7 mouse cellular contexts compared by ENCODE assay signal in genomic region chr9:57073790-57074094, GRCm38 (mm10). TPM values are rescaled to one million over a fixed set of nuclear protein-coding genes. Genes with fewer than 3 reads are reported as not detected.
DNase-seq lines count a peak whose midpoint lies in the region; ATAC-seq and TF ChIP-seq lines count a peak whose summit lies in the region.

No protein-coding gene starts in this region.

- H3K4me2 ChIP-seq in lung, embryonic 15.5 days, result peak overlapping the region; percentile 84
- H3K4me2 ChIP-seq in limb, embryonic 11.5 days (ENCODE audit: low read depth, severe bottlenecking), result peak overlapping the region; percentile 73

- peak overlapping the region; percentile 83 for H3K4me3 ChIP-seq in lung, embryonic 15.5 days
- peak overlapping the region; percentile 81 for H3K4me3 ChIP-seq in embryonic fibroblast, embryonic 13.5 days (ENCODE audit: insufficient read depth, low read length)
- peak overlapping the region; percentile 94 for H3K4me3 ChIP-seq in limb, embryonic 11.5 days (ENCODE audit: low read depth, low read length)
- H3K4me3 ChIP-seq in olfactory bulb, adult 2 months (ENCODE audit: insufficient read depth, low read depth, low read length), result peak overlapping the region; percentile 60

- intact Hi-C loops in left cerebral cortex, postnatal 4 days (cut with DNase I), result no loop called here

- peak overlapping the region; percentile 60 for H3K9ac ChIP-seq in lung, embryonic 15.5 days
- H3K9ac ChIP-seq in limb, embryonic 11.5 days (ENCODE audit: low read length), result peak overlapping the region; percentile 82

- H3K36me3 ChIP-seq in lung, embryonic 15.5 days, result no peaks in the 10 kb centered on the region
- H3K36me3 ChIP-seq in limb, embryonic 11.5 days (ENCODE audit: control insufficient read depth, insufficient read depth, low read length), result no peaks in the 10 kb centered on the region

- H3K27me3 ChIP-seq in lung, embryonic 15.5 days, result no peaks in the 10 kb centered on the region
- H3K27me3 ChIP-seq in limb, embryonic 11.5 days (ENCODE audit: control insufficient read depth, insufficient read depth, low read length), result no peaks in the 10 kb centered on the region

- ATAC-seq in lung, embryonic 15.5 days (ENCODE audit: borderline replicate concordance, extremely low read depth, low FRiP score, low TSS enrichment), result no peak
- no peak for ATAC-seq in limb, embryonic 11.5 days (ENCODE audit: insufficient number of reproducible peaks, low FRiP score, low TSS enrichment, low read depth)

- H3K9me3 ChIP-seq in lung, embryonic 15.5 days, result no peaks in the 10 kb centered on the region
- H3K9me3 ChIP-seq in limb, embryonic 11.5 days (ENCODE audit: control insufficient read depth, low read length), result no peaks in the 10 kb centered on the region

- peak overlapping the region; percentile 100 for H3K27ac ChIP-seq in lung, embryonic 15.5 days
- peak overlapping the region; percentile 80 for H3K27ac ChIP-seq in embryonic fibroblast, embryonic 13.5 days (ENCODE audit: insufficient read depth, low read length)
- peak overlapping the region; percentile 87 for H3K27ac ChIP-seq in limb, embryonic 11.5 days (replicated peaks; ENCODE audit: low read depth, low read length)
- H3K27ac ChIP-seq in olfactory bulb, adult 2 months (ENCODE audit: insufficient read depth, low read depth, low read length), result peak overlapping the region; percentile 68

- peak; percentile 86 for TF ChIP-seq POLR2A in embryonic fibroblast, embryonic 13.5 days (IDR thresholded peaks at IDR 0.05; ENCODE audit: low read depth, low read length)
- 0 out of 2 replicates have a peak, but pooled peaks have one; percentile 21 for TF ChIP-seq POLR2A in olfactory bulb, adult 2 months (IDR thresholded peaks at IDR 0.05; ENCODE audit: insufficient read depth, low read depth, low read length)

- no peak for TF ChIP-seq CTCF in embryonic fibroblast, embryonic 13.5 days (IDR thresholded peaks at IDR 0.05; ENCODE audit: borderline replicate concordance, insufficient read depth, low read length)
- TF ChIP-seq CTCF in olfactory bulb, adult 2 months (IDR thresholded peaks at IDR 0.05; ENCODE audit: insufficient read depth, low read depth, low read length), result no peak

- WGBS in lung, embryonic 15.5 days, result under 1% methylated on average over 15 of the region's 15 CpGs
- under 1% methylated on average over 15 of the region's 15 CpGs for WGBS in limb, embryonic 11.5 days
- under 1% methylated on average over 15 of the region's 15 CpGs for WGBS in olfactory bulb, adult 2 months

- H3K4me1 ChIP-seq in lung, embryonic 15.5 days, result peaks cover 29% of the 10 kb centered on the region
- no peaks in the 10 kb centered on the region for H3K4me1 ChIP-seq in embryonic fibroblast, embryonic 13.5 days (ENCODE audit: control insufficient read depth, insufficient read depth, low read length)
- H3K4me1 ChIP-seq in limb, embryonic 11.5 days (ENCODE audit: control insufficient read depth, insufficient read depth, low read length), result peaks cover 8% of the 10 kb centered on the region; the same call in 1 of the 2 replicates
- H3K4me1 ChIP-seq in olfactory bulb, adult 2 months (ENCODE audit: control insufficient read depth, insufficient read depth, low read length), result peaks cover 12% of the 10 kb centered on the region

- no peak for DNase-seq in lung, postnatal 4 days
- DNase-seq in limb, embryonic 11.5 days (ENCODE audit: low spot score), result no peak
- no peak for DNase-seq in retina, embryonic 14.5 days (ENCODE audit: low spot score)
- DNase-seq in left cerebral cortex, postnatal 4 days, result no peak

RNA-seq across cellular contexts. Expression of gene Sin3a, which starts 1.9 kb away (rescaled TPM):
- polyA plus RNA-seq in lung, embryonic 15.5 days (2015; fragmentation: Nextera tagmentation; extraction: Ambion mirVana), result 33.5 and 33.9 TPM in 2 replicates
- 34.3 and 49.7 TPM in 2 replicates for polyA plus RNA-seq in embryonic fibroblast, embryonic 13.5 days (2011; ENCODE audit: insufficient read length, low read depth, missing spikeins)
- polyA plus RNA-seq in limb, embryonic 11.5 days (2014; fragmentation: Nextera tagmentation; extraction: Ambion mirVana), result 65.8 and 72.7 TPM in 2 replicates
- not detected in 2 replicates for polyA plus RNA-seq in olfactory bulb, adult 2 months (2012; ENCODE audit: insufficient read depth, insufficient read length, low replicate concordance, missing spikeins)
- 10 to 100 TPM; 42.4 to 45.8 TPM for total RNA-seq in left cerebral cortex, postnatal 4 days (2021)

RNA-seq across cellular contexts. Expression of gene Man2c1, which starts 56.7 kb away (rescaled TPM):
- 59.6 and 63.0 TPM in 2 replicates for polyA plus RNA-seq in lung, embryonic 15.5 days (2015; fragmentation: Nextera tagmentation; extraction: Ambion mirVana)
- 81.2 and 86.1 TPM in 2 replicates for polyA plus RNA-seq in embryonic fibroblast, embryonic 13.5 days (2011; ENCODE audit: insufficient read length, low read depth, missing spikeins)
- polyA plus RNA-seq in limb, embryonic 11.5 days (2014; fragmentation: Nextera tagmentation; extraction: Ambion mirVana), result 20.1 and 24.8 TPM in 2 replicates
- polyA plus RNA-seq in olfactory bulb, adult 2 months (2012; ENCODE audit: insufficient read depth, insufficient read length, low replicate concordance, missing spikeins), result not detected in 2 replicates
- 100 to 1,000 TPM; 190 to 207 TPM for total RNA-seq in left cerebral cortex, postnatal 4 days (2021)

Comparison
In these comparisons a context has a peak if more than half of its experiments do, and no peak if none do; other contexts are left out.
1. RNA of gene Man2c1, which starts 56.7 kb away (polyA plus RNA-seq): 81.2 to 86.1 TPM in embryonic fibroblast, embryonic 13.5 days, 59.6 to 63.0 TPM in lung, embryonic 15.5 days and 20.1 to 24.8 TPM in limb, embryonic 11.5 days; not detected in olfactory bulb, adult 2 months; every median in the first group is over 10 times any median in the second.
2. Peak in every context shown above with its lines, with median percentiles within 50 percentile points of each other: H3K27ac ChIP-seq and H3K4me3 ChIP-seq.